Comparison of ENCODE assay signal across 8 mouse cellular contexts in genomic region chr4:46489028-46489925, GRCm38 (mm10). TPM values are rescaled to one million over a fixed set of nuclear protein-coding genes. Genes with fewer than 3 reads are reported as not detected.
DNase-seq lines count a peak whose midpoint lies in the region; ATAC-seq and TF ChIP-seq lines count a peak whose summit lies in the region.

TSS of gene Nans (plus strand) at chr4:46489248.

- intact Hi-C loops in heart, postnatal 25 days (cut with DNase I) = loop anchor here (5.0 kb wide), 1 partner anchor 37 kb away; the partner anchor contains the start of gene Anp32b

- H3K4me3 ChIP-seq in ES-E14 (ENCODE audit: insufficient read depth in 1 of 2, low read depth in 1 of 2, low read length in 2 of 2, poor library complexity in 1 of 2, severe bottlenecking in 1 of 2) = peak within 1 kb of the TSS; percentile 85 to 89
- H3K4me3 ChIP-seq in forebrain, embryonic 15.5 days = peak within 1 kb of the TSS; percentile 82
- peak within 1 kb of the TSS; percentile 88 for H3K4me3 ChIP-seq in lung, adult 2 months (replicated peaks; ENCODE audit: extremely low read depth, low read depth, low read length)

- peaks cover 2 to 12% of the 10 kb centered on the region in 2 experiments; a peak in 2 of 4 replicates for H3K4me1 ChIP-seq in ES-E14 (ENCODE audit: control insufficient read depth in 2 of 2, insufficient read depth in 2 of 2, low read length in 2 of 2, poor library complexity in 1 of 2)
- H3K4me1 ChIP-seq in forebrain, embryonic 15.5 days = peaks cover 7% of the 10 kb centered on the region
- H3K4me1 ChIP-seq in lung, adult 2 months (ENCODE audit: control insufficient read depth, insufficient read depth, low read length) = peaks cover 10% of the 10 kb centered on the region

- under 1% methylated on average over 58 of the region's 58 CpGs for WGBS in forebrain, embryonic 15.5 days
- WGBS in lung, adult 2 months = under 1% methylated on average over 58 of the region's 58 CpGs

- H3K27ac ChIP-seq in ES-E14 (ENCODE audit: insufficient read depth, low read depth, low read length, poor library complexity, severe bottlenecking) = no peak within 1 kb of the TSS
- H3K27ac ChIP-seq in forebrain, embryonic 15.5 days (replicated peaks) = peak within 1 kb of the TSS; percentile 84

- in situ Hi-C loops in ES-E14 (cut with MboI; ENCODE audit: low sequenced_read_pairs in 2 of 2, unreplicated experiment in 2 of 2) = no loop called here

- peak; percentile 95 for DNase-seq in ES-E14 (ENCODE audit: low read depth, low spot score)
- DNase-seq in cerebellum, adult 11-12 months = peak; percentile 94
- peak; percentile 92 for DNase-seq in heart, postnatal 25 days (ENCODE audit: low spot score)
- DNase-seq in layer of hippocampus, adult 18-20 months (ENCODE audit: low spot score in 2 of 2) = peak; percentile 92 to 95
- peak; percentile 92 for DNase-seq in lung, adult 2 months
- peak; percentile 94 to 95 for DNase-seq in thymus, adult 18-20 months

- H3K9ac ChIP-seq in ES-E14 (ENCODE audit: insufficient read depth, low read depth, low read length, poor library complexity, severe bottlenecking) = peak within 1 kb of the TSS; percentile 84
- H3K9ac ChIP-seq in forebrain, embryonic 15.5 days (replicated peaks) = peak within 1 kb of the TSS; percentile 75

- no peaks in the 10 kb centered on the region for H3K27me3 ChIP-seq in forebrain, embryonic 15.5 days

- H3K9me3 ChIP-seq in ES-E14 (ENCODE audit: control insufficient read depth, insufficient read depth, low read depth, low read length) = no peaks in the 10 kb centered on the region
- H3K9me3 ChIP-seq in forebrain, embryonic 15.5 days = no peaks in the 10 kb centered on the region

- TF ChIP-seq CTCF in lung, adult 2 months (IDR thresholded peaks at IDR 0.05; ENCODE audit: insufficient read depth, low read length) = no peak

- peak; percentile 62; the same call in 1 of the 2 replicates for TF ChIP-seq POLR2A in lung, adult 2 months (IDR thresholded peaks at IDR 0.05; ENCODE audit: borderline replicate concordance, extremely low read depth, low read depth, low read length)

- peak; percentile 100 for ATAC-seq in forebrain, embryonic 15.5 days (replicated peaks)
- ATAC-seq in neutrophil, adult 5-6 weeks (ENCODE audit: extremely low read depth, insufficient number of reproducible peaks, low FRiP score, poor library complexity, severe bottlenecking) = peak; percentile 89

- peak within 1 kb of the TSS; percentile 56 for H3K4me2 ChIP-seq in forebrain, embryonic 15.5 days (replicated peaks)

- peaks cover 14% of the 10 kb centered on the region for H3K36me3 ChIP-seq in ES-E14 (ENCODE audit: control insufficient read depth, insufficient read depth, low read length, poor library complexity, severe bottlenecking)
- peaks cover 9% of the 10 kb centered on the region; the same call in 1 of the 2 replicates for H3K36me3 ChIP-seq in forebrain, embryonic 15.5 days

TF ChIP-seq in ES-E14, 5 proteins besides CTCF, POLR2A, EP300 and RAD21:
- TF ChIP-seq HCFC1 (IDR thresholded peaks at IDR 0.05; ENCODE audit: borderline replicate concordance, insufficient read depth, low read length) = no peak; the same call in 1 of the 2 replicates

RNA-seq across cellular contexts. Expression of gene Nans, which starts in this region (rescaled TPM):
- total RNA-seq in ES-E14 (2012; rRNA removed) = 56.4 and 75.4 TPM in 2 replicates
- polyA plus RNA-seq in forebrain, embryonic 15.5 days (2015; fragmentation: Nextera tagmentation; extraction: Ambion mirVana) = 78.5 and 84.2 TPM in 2 replicates
- total RNA-seq in heart, postnatal 25 days (2021) = 10 to 100 TPM; 15.5 to 16.5 TPM
- total RNA-seq in layer of hippocampus, adult 18-20 months (2021) = 10 to 100 TPM; 16.0 to 17.4 TPM
- polyA plus RNA-seq in lung, adult 2 months (2012; rRNA removed) = 20.1 and 21.6 TPM in 2 replicates
- total RNA-seq in neutrophil, adult 5-6 weeks (2017) = 19.1 and 20.1 TPM in 2 replicates
